Mouse (Mus musculus): ENCODE data around the gene Dchs2.

DNA sequence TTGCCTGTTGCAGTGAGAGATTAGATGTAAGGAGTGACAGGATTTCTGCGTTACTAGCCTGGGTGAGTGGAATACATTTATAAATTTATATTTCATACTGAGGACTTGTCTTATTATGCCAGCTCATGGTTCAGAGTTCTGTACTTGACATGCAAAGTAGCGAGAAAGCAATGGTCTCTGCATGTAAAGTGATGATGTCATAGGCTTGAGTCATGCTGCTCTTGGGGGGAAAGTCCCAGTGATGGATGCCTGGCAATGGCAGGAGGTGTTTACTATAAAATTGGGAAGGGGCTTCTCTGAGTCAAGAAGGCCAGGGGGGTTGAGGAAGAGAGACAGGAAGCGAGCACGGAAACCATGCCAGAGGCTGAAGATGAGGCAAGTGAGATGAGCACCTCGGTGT is 57.8 kb downstream of the Dchs2 start:
- TF ChIP-seq CTCF (IDR thresholded peaks at IDR 0.05; ENCODE audit: low read depth, low read length) (no peak), POLR2A (IDR thresholded peaks at IDR 0.05; ENCODE audit: borderline replicate concordance, low read depth, low read length) (no peak)
